In genomic region chr2:61804841-61805540, GRCm38 (mm10) we compare ENCODE assay signal across 9 mouse cellular contexts. TPM values are rescaled to one million over a fixed set of nuclear protein-coding genes. Genes with fewer than 3 reads are reported as not detected.
DNase-seq lines count a peak whose midpoint lies in the region; ATAC-seq lines count a peak whose summit lies in the region.
"Had no signal": no experiment of that assay in that cellular context is flagged by ENCODE, and none has a peak within 500 bp of the region (broad histone marks: within the 10 kb centered on the region; RNA-seq: fewer than 3 reads in every experiment).

No protein-coding gene starts in this region.

- H3K27ac ChIP-seq in heart, embryonic 10.5 days: no peak overlapping the region
- H3K27ac ChIP-seq in hindbrain, embryonic 10.5 days: no peak overlapping the region
- H3K27ac ChIP-seq in stomach, embryonic 15.5 days: no peak overlapping the region

- H3K36me3 ChIP-seq in heart, embryonic 10.5 days: no peaks in the 10 kb centered on the region
- peaks cover 4% of the 10 kb centered on the region for H3K36me3 ChIP-seq in hindbrain, embryonic 10.5 days
- no peaks in the 10 kb centered on the region for H3K36me3 ChIP-seq in stomach, embryonic 15.5 days

- under 1% methylated on average over 39 of the region's 39 CpGs for WGBS in heart, embryonic 10.5 days
- WGBS in hindbrain, embryonic 10.5 days: under 1% methylated on average over 39 of the region's 39 CpGs
- WGBS in stomach, embryonic 15.5 days: under 1% methylated on average over 39 of the region's 39 CpGs

- peaks cover 31% of the 10 kb centered on the region for H3K4me1 ChIP-seq in heart, embryonic 10.5 days
- H3K4me1 ChIP-seq in hindbrain, embryonic 10.5 days (replicated peaks): peaks cover 19% of the 10 kb centered on the region
- peaks cover 7% of the 10 kb centered on the region; the same call in 1 of the 2 replicates for H3K4me1 ChIP-seq in stomach, embryonic 15.5 days

- H3K27me3 ChIP-seq in heart, embryonic 10.5 days (ENCODE audit: insufficient read depth, poor library complexity, severe bottlenecking): peaks cover 88% of the 10 kb centered on the region
- peaks cover 93% of the 10 kb centered on the region for H3K27me3 ChIP-seq in hindbrain, embryonic 10.5 days (ENCODE audit: insufficient read depth, poor library complexity, severe bottlenecking)
- H3K27me3 ChIP-seq in stomach, embryonic 15.5 days (replicated peaks): peaks cover 53% of the 10 kb centered on the region

- no peak overlapping the region for H3K9ac ChIP-seq in stomach, embryonic 15.5 days

- peak overlapping the region; percentile 40 for H3K4me3 ChIP-seq in heart, embryonic 10.5 days
- H3K4me3 ChIP-seq in hindbrain, embryonic 10.5 days: peak overlapping the region; percentile 29
- H3K4me3 ChIP-seq in stomach, embryonic 15.5 days (replicated peaks): 0 out of 2 replicates have a peak overlapping the region, but pooled peaks have one; percentile 3

- DNase-seq in heart, embryonic 10.5 days (ENCODE audit: low spot score): peak; percentile 79
- DNase-seq in heart, adult 9 months (ENCODE audit: low spot score in 2 of 2): no peak
- DNase-seq in urinary bladder, adult 2 months (ENCODE audit: low spot score): peak; percentile 24
- DNase-seq in urinary bladder, postnatal 10 days (ENCODE audit: low spot score): no peak
- peak; percentile 63 for DNase-seq in hindbrain, embryonic 10.5 days (ENCODE audit: low spot score)
- DNase-seq in lung, postnatal 4 days: peak; percentile 10 to 30
- no peak for DNase-seq in adrenal gland, adult 8-10 months

- peak; percentile 39; the same call in 1 of the 2 replicates for ATAC-seq in stomach, embryonic 15.5 days (ENCODE audit: insufficient read depth, low FRiP score, low read depth)

- H3K9me3 ChIP-seq in heart, embryonic 10.5 days: no peaks in the 10 kb centered on the region
- no peaks in the 10 kb centered on the region for H3K9me3 ChIP-seq in hindbrain, embryonic 10.5 days
- no peaks in the 10 kb centered on the region for H3K9me3 ChIP-seq in stomach, embryonic 15.5 days

- peak overlapping the region; percentile 14; the same call in 1 of the 2 replicates for H3K4me2 ChIP-seq in stomach, embryonic 15.5 days

RNA-seq across cellular contexts. Expression of gene Tbr1, which starts 2.3 kb away (rescaled TPM):
- 0.11 TPM in 1 of 2 replicates, not detected in the other for polyA plus RNA-seq in heart, embryonic 10.5 days (2016; fragmentation: Nextera tagmentation; extraction: Ambion mirVana)
- 0.03 TPM in 1 of 2 replicates, not detected in the other for polyA plus RNA-seq in urinary bladder, adult 2 months (2012; rRNA removed)
- polyA plus RNA-seq in hindbrain, embryonic 10.5 days (2016; fragmentation: Nextera tagmentation; extraction: Ambion mirVana): 0.30 TPM in 1 of 2 replicates, not detected in the other
- polyA plus RNA-seq in stomach, embryonic 15.5 days (2015; fragmentation: Nextera tagmentation; extraction: Ambion mirVana): 0.03 TPM in 1 of 2 replicates, not detected in the other
- under 1 TPM in 3 of 4 experiments, not detected in 1; 0.07 to 0.22 (median 0.08) TPM for total RNA-seq in adrenal gland, adult 8-10 months (2022)
- polyA plus RNA-seq: gonadal fat pad, adult 2 months had no signal

Comparison
In these comparisons a context has a peak if more than half of its experiments do, and no peak if none do; other contexts are left out.
1. DNase-seq: peak in heart, embryonic 10.5 days (single experiment), urinary bladder, adult 2 months (single experiment), hindbrain, embryonic 10.5 days (single experiment) and lung, postnatal 4 days (2 of 2); none in heart, adult 9 months (0 of 2), urinary bladder, postnatal 10 days (single experiment) and adrenal gland, adult 8-10 months (single experiment).
2. Peak in every context shown above with its lines, with median percentiles within 50 percentile points of each other: H3K4me3 ChIP-seq.